Mouse (Mus musculus): ENCODE measurements around the gene Olfr262. TPM values are rescaled to one million over a fixed set of nuclear protein-coding genes. Genes with fewer than 3 reads are reported as not detected.
"Not testable (repeated sequence)": the region's sequence is repeated elsewhere in the genome, so short reads cannot be mapped to it uniquely, and the experiment has no call there.

Gene Olfr262
- not detected in 2 replicates for polyA plus RNA-seq (2014; fragmentation: Nextera tagmentation; extraction: Ambion mirVana)

DNA sequence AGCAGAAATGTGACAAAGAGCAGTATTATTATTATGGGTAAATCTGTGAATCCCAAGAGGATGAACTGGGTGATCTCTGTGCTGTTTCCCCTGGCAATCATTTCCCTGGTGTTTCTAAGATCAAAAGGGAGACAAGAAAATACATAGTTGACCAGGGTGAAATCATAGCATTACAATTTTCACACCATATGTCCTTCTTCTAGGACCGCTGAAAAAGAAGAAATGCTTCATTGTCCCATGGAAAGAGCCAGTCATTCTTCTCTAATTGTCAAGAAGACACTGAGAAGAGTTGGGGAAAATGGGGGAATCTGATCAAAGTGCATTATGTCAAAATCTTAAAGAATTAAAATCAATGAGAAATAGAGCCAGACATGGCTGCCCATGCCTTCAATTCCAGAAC, at the start of gene Olfr262:
Olfr262 (minus strand) TSS at position 101 of the 400 bp plus-strand sequence.
- no peak within 1 kb of the TSS for H3K9ac ChIP-seq (ENCODE audit: low read length)
- H3K27me3 ChIP-seq (ENCODE audit: control insufficient read depth, insufficient read depth, low read length), result no peaks in the 10 kb centered on the region
- H3K36me3 ChIP-seq (ENCODE audit: control insufficient read depth, insufficient read depth, low read length), result no peaks in the 10 kb centered on the region
- WGBS, result 83% methylated on average over 1 of the region's 1 CpGs
- H3K4me3 ChIP-seq (ENCODE audit: low read depth, low read length), result no peak within 1 kb of the TSS
- H3K27ac ChIP-seq (replicated peaks; ENCODE audit: low read depth, low read length), result no peak within 1 kb of the TSS
- DNase-seq (ENCODE audit: low spot score), result no peak
- no peaks in the 10 kb centered on the region for H3K4me1 ChIP-seq (ENCODE audit: control insufficient read depth, insufficient read depth, low read length)
- ATAC-seq (ENCODE audit: insufficient number of reproducible peaks, low FRiP score, low TSS enrichment, low read depth), result no peak
- no peak within 1 kb of the TSS for H3K4me2 ChIP-seq (ENCODE audit: low read depth, severe bottlenecking)
- H3K9me3 ChIP-seq (ENCODE audit: control insufficient read depth, low read length), result no peaks in the 10 kb centered on the region

DNA sequence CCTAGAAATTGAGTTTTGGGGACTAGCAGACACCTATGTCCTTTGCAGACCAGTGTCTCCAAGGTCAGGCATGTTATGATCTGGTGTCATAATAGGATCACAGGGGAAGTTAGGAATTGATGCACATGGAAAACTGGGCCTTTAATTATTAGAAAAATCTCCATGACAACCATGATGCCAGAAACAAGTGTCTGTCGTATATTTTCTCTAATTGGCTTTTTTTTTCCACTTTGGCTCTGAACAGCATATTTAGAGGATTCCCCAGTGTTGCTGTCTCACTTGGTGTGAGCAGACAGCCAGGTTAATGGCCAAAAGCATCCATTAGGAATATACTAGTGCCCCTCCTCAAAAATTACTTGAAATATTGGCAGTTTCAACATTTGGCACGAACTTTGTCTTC, 38.1 kb upstream of the Olfr262 start, which contains the start of gene Olfr1434:
Olfr1434 (plus strand) TSS at position 301 of the 400 bp plus-strand sequence.
- no peaks in the 10 kb centered on the region for H3K27me3 ChIP-seq (ENCODE audit: control insufficient read depth, insufficient read depth, low read length)
- WGBS, result 68% methylated on average over 2 of the region's 2 CpGs
- H3K27ac ChIP-seq (replicated peaks; ENCODE audit: low read depth, low read length), result no peak within 1 kb of the TSS
- no peaks in the 10 kb centered on the region for H3K4me1 ChIP-seq (ENCODE audit: control insufficient read depth, insufficient read depth, low read length)
- H3K9ac ChIP-seq (ENCODE audit: low read length), result no peak within 1 kb of the TSS
- no peak within 1 kb of the TSS for H3K4me2 ChIP-seq (ENCODE audit: low read depth, severe bottlenecking)
- no peak for ATAC-seq (ENCODE audit: insufficient number of reproducible peaks, low FRiP score, low TSS enrichment, low read depth)
- no peak within 1 kb of the TSS for H3K4me3 ChIP-seq (ENCODE audit: low read depth, low read length)
- DNase-seq (ENCODE audit: low spot score), result no peak
- no peaks in the 10 kb centered on the region for H3K9me3 ChIP-seq (ENCODE audit: control insufficient read depth, low read length)
- no peaks in the 10 kb centered on the region for H3K36me3 ChIP-seq (ENCODE audit: control insufficient read depth, insufficient read depth, low read length)

DNA sequence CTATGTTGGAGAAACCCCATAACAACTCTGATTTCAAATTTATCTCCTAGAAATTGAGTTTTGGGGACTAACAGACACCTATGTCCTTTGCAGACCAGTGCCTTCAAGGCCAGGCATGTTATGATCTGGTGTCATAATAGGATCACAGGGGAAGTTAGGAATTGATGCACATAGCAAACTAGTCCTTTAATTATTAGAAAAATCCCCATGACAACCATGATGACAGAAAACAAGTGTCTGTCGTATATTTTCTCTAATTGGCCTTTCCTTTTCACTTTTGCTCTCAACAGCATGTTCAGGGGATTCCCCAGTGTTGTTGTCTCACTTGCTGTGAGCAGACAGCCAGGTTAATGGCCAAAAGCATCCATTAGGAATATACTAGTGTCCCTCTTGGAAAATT, 19.3 kb upstream of the Olfr262 start, which contains the start of gene Olfr235:
Olfr235 (plus strand) TSS at position 301 of the 400 bp plus-strand sequence.
- ATAC-seq (ENCODE audit: insufficient number of reproducible peaks, low FRiP score, low TSS enrichment, low read depth), result no peak
- WGBS, result 64% methylated on average over 1 of the region's 1 CpGs
- Histone ChIP-seq H3K4me1 (ENCODE audit: control insufficient read depth, insufficient read depth, low read length) (no peaks in the 10 kb centered on the region), H3K4me2 (ENCODE audit: low read depth, severe bottlenecking) (no peak within 1 kb of the TSS), H3K4me3 (ENCODE audit: low read depth, low read length) (no peak within 1 kb of the TSS), H3K27me3 (ENCODE audit: control insufficient read depth, insufficient read depth, low read length) (no peaks in the 10 kb centered on the region), H3K27ac (replicated peaks; ENCODE audit: low read depth, low read length) (no peak within 1 kb of the TSS), H3K9me3 (ENCODE audit: control insufficient read depth, low read length) (no peaks in the 10 kb centered on the region), H3K9ac (ENCODE audit: low read length) (no peak within 1 kb of the TSS), H3K36me3 (ENCODE audit: control insufficient read depth, insufficient read depth, low read length) (no peaks in the 10 kb centered on the region)
- no peak for DNase-seq (ENCODE audit: low spot score)

DNA sequence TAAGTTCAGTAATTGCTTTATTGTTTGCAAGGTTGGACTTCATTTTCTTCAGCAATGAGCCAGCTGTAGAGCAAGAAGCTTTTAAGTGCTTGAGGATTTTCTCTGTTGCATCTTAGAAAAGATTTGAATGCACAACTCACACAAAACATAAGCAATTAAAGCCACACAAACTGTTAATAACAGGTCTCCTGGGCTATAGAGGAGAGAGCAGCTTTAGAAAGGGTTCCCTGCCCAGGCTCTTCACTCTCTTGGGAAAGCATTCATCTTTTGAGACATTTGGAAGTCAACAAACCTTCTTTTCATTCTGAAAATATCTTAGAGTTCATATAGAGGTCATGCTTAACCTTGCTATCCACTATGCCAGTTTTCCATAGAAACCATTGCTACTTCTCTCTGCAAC, 9.0 kb downstream of the Olfr262 start, which contains the start of gene Olfr1432:
Olfr1432 (minus strand) TSS at position 101 of the 400 bp plus-strand sequence.
- H3K4me3 ChIP-seq (ENCODE audit: low read depth, low read length); DNase-seq (ENCODE audit: low spot score); H3K27ac ChIP-seq (replicated peaks; ENCODE audit: low read depth, low read length); H3K4me2 ChIP-seq (ENCODE audit: low read depth, severe bottlenecking); H3K9ac ChIP-seq (ENCODE audit: low read length); H3K9me3 ChIP-seq (ENCODE audit: control insufficient read depth, low read length); H3K4me1 ChIP-seq (ENCODE audit: control insufficient read depth, insufficient read depth, low read length); H3K27me3 ChIP-seq (ENCODE audit: control insufficient read depth, insufficient read depth, low read length); ATAC-seq (ENCODE audit: insufficient number of reproducible peaks, low FRiP score, low TSS enrichment, low read depth); H3K36me3 ChIP-seq (ENCODE audit: control insufficient read depth, insufficient read depth, low read length): not testable (repeated sequence)

DNA sequence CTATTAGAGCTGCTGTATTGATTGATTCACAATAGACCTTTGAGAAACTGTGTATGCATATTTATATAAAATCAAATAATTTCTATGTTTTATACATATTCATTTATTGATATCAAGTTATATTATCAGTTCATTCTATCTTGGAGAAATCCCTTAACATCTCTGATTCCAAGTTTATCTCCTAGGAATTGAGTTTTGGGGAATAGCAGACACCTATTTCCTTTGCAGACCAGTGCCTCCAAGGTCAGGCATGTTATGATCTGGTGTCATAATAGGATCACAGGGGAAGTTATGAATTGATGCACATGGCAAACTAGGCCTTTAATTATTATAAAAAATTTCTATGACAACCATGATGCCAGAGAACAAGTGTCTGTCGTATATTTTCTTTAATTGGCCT, 41.1 kb downstream of the Olfr262 start, which contains the start of gene Olfr1431:
Olfr1431 (plus strand) TSS at position 301 of the 400 bp plus-strand sequence.
- Histone ChIP-seq H3K27me3 (ENCODE audit: control insufficient read depth, insufficient read depth, low read length) (no peaks in the 10 kb centered on the region), H3K4me2 (ENCODE audit: low read depth, severe bottlenecking) (no peak within 1 kb of the TSS), H3K4me3 (ENCODE audit: low read depth, low read length) (no peak within 1 kb of the TSS), H3K9me3 (ENCODE audit: control insufficient read depth, low read length) (no peaks in the 10 kb centered on the region), H3K9ac (ENCODE audit: low read length) (no peak within 1 kb of the TSS), H3K36me3 (ENCODE audit: control insufficient read depth, insufficient read depth, low read length) (no peaks in the 10 kb centered on the region), H3K4me1 (ENCODE audit: control insufficient read depth, insufficient read depth, low read length) (no peaks in the 10 kb centered on the region), H3K27ac (replicated peaks; ENCODE audit: low read depth, low read length) (no peak within 1 kb of the TSS)
- whole genome bisulfite sequencing, result 75% methylated on average over 1 of the region's 1 CpGs
- no peak for DNase-seq (ENCODE audit: low spot score)
- no peak for ATAC-seq (ENCODE audit: insufficient number of reproducible peaks, low FRiP score, low TSS enrichment, low read depth)

DNA sequence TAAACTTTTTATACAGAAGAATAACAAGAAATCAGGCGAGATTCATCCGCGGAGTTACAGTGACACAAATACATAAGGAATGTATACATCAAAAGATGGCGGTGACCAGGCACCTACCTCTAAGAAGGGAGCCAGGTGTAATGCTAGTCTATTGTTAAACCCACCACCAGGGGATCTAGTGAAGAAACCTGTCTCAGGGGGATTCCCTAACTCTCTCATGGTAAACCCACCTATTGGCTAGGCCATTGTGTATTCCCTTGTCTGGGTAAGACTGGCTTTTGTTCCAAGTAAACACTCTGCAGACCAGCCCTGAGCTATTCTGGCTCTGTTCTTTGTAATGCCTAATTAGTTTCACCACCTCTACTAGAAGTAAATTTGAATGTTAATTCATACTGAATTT, 42.4 kb downstream of the Olfr262 start:
- not testable (repeated sequence) for ATAC-seq (ENCODE audit: insufficient number of reproducible peaks, low FRiP score, low TSS enrichment, low read depth); H3K4me3 ChIP-seq (ENCODE audit: low read depth, low read length); DNase-seq (ENCODE audit: low spot score); H3K4me1 ChIP-seq (ENCODE audit: control insufficient read depth, insufficient read depth, low read length); H3K4me2 ChIP-seq (ENCODE audit: low read depth, severe bottlenecking); H3K27ac ChIP-seq (replicated peaks; ENCODE audit: low read depth, low read length); H3K27me3 ChIP-seq (ENCODE audit: control insufficient read depth, insufficient read depth, low read length); H3K9me3 ChIP-seq (ENCODE audit: control insufficient read depth, low read length); H3K36me3 ChIP-seq (ENCODE audit: control insufficient read depth, insufficient read depth, low read length); H3K9ac ChIP-seq (ENCODE audit: low read length)
- 88% methylated on average over 4 of the region's 4 CpGs for WGBS

Other genes with a start within 250 kb of the Olfr262 start
- gene Olfr1423, start 200.3 kb downstream of the Olfr262 start, polyA plus RNA-seq (2014; fragmentation: Nextera tagmentation; extraction: Ambion mirVana), result not detected in 2 replicates
- gene Olfr1424, start 179.0 kb downstream of the Olfr262 start, polyA plus RNA-seq (2014; fragmentation: Nextera tagmentation; extraction: Ambion mirVana), result not detected in 2 replicates
- gene Olfr1425, start 163.9 kb downstream of the Olfr262 start, polyA plus RNA-seq (2014; fragmentation: Nextera tagmentation; extraction: Ambion mirVana), result not detected in 2 replicates
- not detected in 2 replicates for gene Olfr1426, start 149.6 kb downstream of the Olfr262 start, polyA plus RNA-seq (2014; fragmentation: Nextera tagmentation; extraction: Ambion mirVana)
- not detected in 2 replicates for gene Olfr1427, start 138.3 kb downstream of the Olfr262 start, polyA plus RNA-seq (2014; fragmentation: Nextera tagmentation; extraction: Ambion mirVana)
- gene Olfr1428, start 125.8 kb downstream of the Olfr262 start, polyA plus RNA-seq (2014; fragmentation: Nextera tagmentation; extraction: Ambion mirVana), result not detected in 2 replicates
- not detected in 2 replicates for gene Olfr76, start 118.5 kb downstream of the Olfr262 start, polyA plus RNA-seq (2014; fragmentation: Nextera tagmentation; extraction: Ambion mirVana)
- not detected in 2 replicates for gene Olfr1555-ps1, start 71.5 kb downstream of the Olfr262 start, polyA plus RNA-seq (2014; fragmentation: Nextera tagmentation; extraction: Ambion mirVana)
- not detected in 2 replicates for gene Olfr1431, start 41.0 kb downstream of the Olfr262 start, polyA plus RNA-seq (2014; fragmentation: Nextera tagmentation; extraction: Ambion mirVana)
- gene Olfr1432, start 9.1 kb downstream of the Olfr262 start, polyA plus RNA-seq (2014; fragmentation: Nextera tagmentation; extraction: Ambion mirVana), result not detected in 2 replicates
- gene Olfr235, start 19.4 kb upstream of the Olfr262 start, polyA plus RNA-seq (2014; fragmentation: Nextera tagmentation; extraction: Ambion mirVana), result not detected in 2 replicates
- gene Olfr1434, start 38.2 kb upstream of the Olfr262 start, polyA plus RNA-seq (2014; fragmentation: Nextera tagmentation; extraction: Ambion mirVana), result not detected in 2 replicates
- not detected in 2 replicates for gene Olfr1436, start 57.5 kb upstream of the Olfr262 start, polyA plus RNA-seq (2014; fragmentation: Nextera tagmentation; extraction: Ambion mirVana)
- gene Olfr1437, start 83.4 kb upstream of the Olfr262 start, polyA plus RNA-seq (2014; fragmentation: Nextera tagmentation; extraction: Ambion mirVana), result not detected in 2 replicates
- not detected in 2 replicates for gene Olfr1438-ps1, start 94.3 kb upstream of the Olfr262 start, polyA plus RNA-seq (2014; fragmentation: Nextera tagmentation; extraction: Ambion mirVana)
- gene Olfr1440, start 145.6 kb upstream of the Olfr262 start, polyA plus RNA-seq (2014; fragmentation: Nextera tagmentation; extraction: Ambion mirVana), result not detected in 2 replicates
- not detected in 2 replicates for gene Olfr1441, start 175.8 kb upstream of the Olfr262 start, polyA plus RNA-seq (2014; fragmentation: Nextera tagmentation; extraction: Ambion mirVana)
- gene Pfpl, start 186.2 kb upstream of the Olfr262 start, polyA plus RNA-seq (2014; fragmentation: Nextera tagmentation; extraction: Ambion mirVana), result not detected in 2 replicates
- 0.10 and 0.17 TPM in 2 replicates for gene Mpeg1, start 219.1 kb upstream of the Olfr262 start, polyA plus RNA-seq (2014; fragmentation: Nextera tagmentation; extraction: Ambion mirVana)